Mouse (Mus musculus) forebrain, embryonic 11.5 days (tissue): ENCODE data around the gene Ssmem1. TPM values are rescaled to one million over a fixed set of nuclear protein-coding genes. Genes with fewer than 3 reads are reported as not detected.
A peak's percentile ranks its signal among the peaks of the same experiment; 100 is the strongest.

ENCODE experiments used
- ATAC-seq: fragments of 200-750 bp; cut with Nextera tagmentation; replicated peaks from 2 replicates; pipeline ENCODE4 v1.8.0; 2017; ENCODE audit warnings: moderate TSS enrichment; ENCODE audit not compliant: low FRiP score
- DNase-seq: peaks from one replicate; pipeline ENCODE4 v3.0.0-alpha.2; 2017; ENCODE audit warnings: low spot score
- H3K27ac ChIP-seq: fragments of 300-500 bp; sonication (generic); 2 replicates; pipeline ENCODE4 v1.5.1; 2014; ENCODE audit warnings: low read depth, low read length
- H3K27me3 ChIP-seq: fragments of 300-500 bp; sonication (generic); 2 replicates; pipeline ENCODE4 v1.6.1; 2014; ENCODE audit warnings: mild to moderate bottlenecking, low read length, mixed read lengths; ENCODE audit not compliant: control insufficient read depth, insufficient read depth
- H3K36me3 ChIP-seq: fragments of 300-500 bp; sonication (generic); 2 replicates; pipeline ENCODE4 v1.6.1; 2014; ENCODE audit warnings: mild to moderate bottlenecking, low read length, moderate library complexity, mixed read lengths; ENCODE audit not compliant: control insufficient read depth, insufficient read depth
- H3K4me1 ChIP-seq: fragments of 300-500 bp; sonication (generic); replicated peaks from 2 replicates; pipeline ENCODE4 v1.6.1; 2014; ENCODE audit warnings: low read length, mixed read lengths; ENCODE audit not compliant: control insufficient read depth, insufficient read depth
- H3K4me2 ChIP-seq: fragments of 300-500 bp; sonication (generic); 2 replicates; pipeline ENCODE4 v1.6.1; 2014; ENCODE audit warnings: low read depth, mild to moderate bottlenecking, low read length, moderate library complexity, mixed read lengths; ENCODE audit not compliant: severe bottlenecking
- H3K4me3 ChIP-seq: fragments of 300-500 bp; sonication (generic); 2 replicates; pipeline ENCODE4 v1.5.1; 2014; ENCODE audit warnings: low read depth, low read length
- H3K9ac ChIP-seq: fragments of 300-500 bp; sonication (generic); 2 replicates; pipeline ENCODE4 v1.6.1; 2014; ENCODE audit warnings: low read length
- H3K9me3 ChIP-seq: fragments of 300-500 bp; sonication (generic); 2 replicates; pipeline ENCODE4 v1.6.1; 2016; ENCODE audit warnings: low read length, mixed read lengths; ENCODE audit not compliant: control insufficient read depth
- WGBS: fragments of 180-500 bp; shearing (Covaris S2); extraction: QIAGEN DNeasy Blood & Tissue Kit; methylation state at CpG from one replicate; pipeline ENCODE4 v1.1.7; 2014; 5-methylcytosine and 5-hydroxymethylcytosine counted together
- polyA plus RNA-seq: library from polyadenylated mRNA; unstranded; fragments of >200 nt; fragmentation: Nextera tagmentation; extraction: Ambion mirVana; gene quantifications from 2 replicates; pipeline ENCODE4 v1.2.1, GENCODE M21; 2014

The Ssmem1 gene
- not detected in 2 replicates for polyA plus RNA-seq

- WGBS = under 1% methylated on average over 37 of the region's 37 CpGs
- peak within 1 kb of the TSS; percentile 77 for H3K4me2 ChIP-seq
- H3K9me3 ChIP-seq = no peaks in the 10 kb centered on the region
Measured at GRCm38 (mm10) chr6:30509265-30510239, at the start of gene Ssmem1, which contains the start of gene Tmem209. TSS of gene Ssmem1 (plus strand) at chr6:30509849. TSS of gene Tmem209 (minus strand) at chr6:30509783.

GRCm38 (mm10) chr6:30460750-30461446 is 48.8 kb upstream of the Ssmem1 start:
- Histone ChIP-seq H3K4me1 (peaks cover 26% of the 10 kb centered on the region; the same call in 1 of the 2 replicates), H3K36me3 (no peaks in the 10 kb centered on the region), H3K9ac (peak overlapping the region; percentile 81), H3K27me3 (no peaks in the 10 kb centered on the region), H3K9me3 (no peaks in the 10 kb centered on the region), H3K4me2 (peak overlapping the region; percentile 63; the same call in 1 of the 2 replicates), H3K4me3 (peak overlapping the region; percentile 4; the same call in 1 of the 2 replicates), H3K27ac (peak overlapping the region; percentile 99)
- ATAC-seq (peak; percentile 94), DNase-seq (peak; percentile 93)
- 9% methylated on average over 19 of the region's 19 CpGs for WGBS

More at GRCm38 (mm10) chr6:30509265-30510239, at the start of gene Ssmem1, which contains the start of gene Tmem209:
- Histone ChIP-seq H3K27me3 (no peaks in the 10 kb centered on the region), H3K36me3 (peaks cover 9% of the 10 kb centered on the region), H3K27ac (peak within 1 kb of the TSS; percentile 97), H3K4me3 (peak within 1 kb of the TSS; percentile 53), H3K9ac (peak within 1 kb of the TSS; percentile 95), H3K4me1 (peaks cover 9% of the 10 kb centered on the region; the same call in 1 of the 2 replicates)
- ATAC-seq (peak; percentile 97), DNase-seq (peak; percentile 100)

DNA sequence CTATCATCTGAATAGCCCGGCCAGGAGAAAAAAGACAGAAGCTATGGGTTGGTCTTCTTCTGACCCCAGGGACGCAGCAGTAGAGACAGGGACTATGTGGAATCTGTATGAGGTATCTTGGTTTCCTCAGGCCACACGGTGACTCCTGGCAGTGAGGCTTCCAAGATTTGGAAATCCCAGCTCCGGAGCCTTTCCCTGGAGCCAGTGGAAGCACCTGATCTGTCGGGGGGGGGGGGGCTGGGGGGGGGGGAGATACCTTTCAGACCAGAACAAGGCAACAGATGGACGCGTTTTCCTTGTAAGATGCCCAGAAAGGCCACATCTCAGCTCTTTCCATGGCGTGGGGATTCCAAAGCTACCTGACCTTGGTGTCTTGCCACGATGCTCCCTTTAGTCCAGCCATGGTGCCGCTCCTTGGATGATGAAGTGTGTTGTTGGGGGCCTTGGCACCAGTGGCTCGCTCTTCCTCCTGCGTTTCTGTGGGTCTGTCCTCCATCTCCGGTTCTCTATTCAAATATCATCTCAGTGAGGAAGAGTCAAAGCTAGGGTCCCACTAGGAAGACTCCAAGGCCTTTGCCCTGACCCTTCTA is 47.8 kb upstream of the Ssmem1 start:
- H3K4me3 ChIP-seq = no peak overlapping the region
- no peaks in the 10 kb centered on the region for H3K36me3 ChIP-seq
- DNase-seq = peak; percentile 47
- H3K27ac ChIP-seq = peak overlapping the region; percentile 99; the same call in 1 of the 2 replicates
- no peaks in the 10 kb centered on the region for H3K27me3 ChIP-seq
- H3K9ac ChIP-seq = peak overlapping the region; percentile 81; the same call in 1 of the 2 replicates
- no peak for ATAC-seq
- H3K9me3 ChIP-seq = no peaks in the 10 kb centered on the region
- H3K4me2 ChIP-seq = no peak overlapping the region
- peaks cover 26% of the 10 kb centered on the region; the same call in 1 of the 2 replicates for H3K4me1 ChIP-seq
- WGBS = 85% methylated on average over 13 of the region's 13 CpGs

- no peak overlapping the region for H3K9ac ChIP-seq
- no peak for ATAC-seq
- WGBS = 42% methylated on average over 7 of the region's 7 CpGs
- no peak for DNase-seq
- H3K4me1 ChIP-seq = peaks cover 26% of the 10 kb centered on the region; the same call in 1 of the 2 replicates
- H3K4me3 ChIP-seq = no peak overlapping the region
- no peak overlapping the region for H3K27ac ChIP-seq
- H3K36me3 ChIP-seq = no peaks in the 10 kb centered on the region
- no peaks in the 10 kb centered on the region for H3K9me3 ChIP-seq
- no peak overlapping the region for H3K4me2 ChIP-seq
- no peaks in the 10 kb centered on the region for H3K27me3 ChIP-seq
Measured at GRCm38 (mm10) chr6:30462822-30463221, 46.8 kb upstream of the Ssmem1 start.

DNA sequence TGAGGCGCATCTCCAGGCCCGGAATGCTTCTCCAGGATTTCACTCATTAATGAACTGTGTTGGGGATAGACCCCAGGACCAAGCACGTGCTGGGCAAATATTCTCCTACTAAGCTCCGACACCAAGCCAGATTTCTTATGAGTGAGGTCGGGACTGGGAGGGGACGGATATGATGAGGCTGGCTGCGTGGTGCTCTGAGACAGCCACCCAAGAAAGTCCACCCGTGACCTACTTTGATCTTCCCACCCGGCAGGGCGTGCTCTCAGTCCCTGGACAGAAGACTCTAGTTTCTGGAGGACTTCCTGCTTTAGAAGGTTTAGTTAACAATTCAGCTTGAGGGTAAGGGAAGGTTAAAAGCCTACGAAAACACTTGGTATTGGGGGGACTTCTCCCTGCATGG is 44.1 kb upstream of the Ssmem1 start:
- H3K27me3 ChIP-seq = no peaks in the 10 kb centered on the region
- H3K36me3 ChIP-seq = no peaks in the 10 kb centered on the region
- peaks cover 13% of the 10 kb centered on the region; the same call in 1 of the 2 replicates for H3K4me1 ChIP-seq
- H3K27ac ChIP-seq = no peak overlapping the region
- no peak overlapping the region for H3K4me2 ChIP-seq
- no peak overlapping the region for H3K4me3 ChIP-seq
- H3K9ac ChIP-seq = no peak overlapping the region
- no peak for ATAC-seq
- no peaks in the 10 kb centered on the region for H3K9me3 ChIP-seq
- no peak for DNase-seq
- WGBS = 90% methylated on average over 11 of the region's 11 CpGs

DNA sequence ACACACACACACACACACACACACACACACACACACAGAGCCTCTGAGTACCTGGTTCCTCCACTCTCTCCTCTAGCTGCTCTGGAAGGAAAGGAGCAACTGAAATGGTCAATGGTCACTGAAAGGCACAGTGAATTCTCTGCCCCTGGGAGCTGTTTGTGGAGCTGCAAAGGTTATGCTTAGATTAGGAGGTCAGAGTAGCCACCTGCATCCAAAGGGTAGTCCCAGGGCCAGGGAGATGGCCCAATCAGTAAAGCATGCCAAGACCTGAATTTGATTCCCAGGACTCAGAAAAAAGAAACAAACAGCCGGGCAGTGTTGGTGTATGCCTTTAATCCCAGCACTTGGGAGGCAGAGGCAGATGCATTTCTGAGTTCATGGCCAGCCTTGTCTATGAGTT is 41.6 kb upstream of the Ssmem1 start:
- Histone ChIP-seq H3K27me3 (no peaks in the 10 kb centered on the region), H3K9me3 (no peaks in the 10 kb centered on the region), H3K9ac (no peak overlapping the region), H3K4me3 (no peak overlapping the region), H3K36me3 (no peaks in the 10 kb centered on the region), H3K4me2 (no peak overlapping the region), H3K4me1 (peaks cover 3% of the 10 kb centered on the region; the same call in 1 of the 2 replicates), H3K27ac (no peak overlapping the region)
- ATAC-seq (no peak), DNase-seq (no peak)
- 83% methylated on average over 1 of the region's 1 CpGs for WGBS

DNA sequence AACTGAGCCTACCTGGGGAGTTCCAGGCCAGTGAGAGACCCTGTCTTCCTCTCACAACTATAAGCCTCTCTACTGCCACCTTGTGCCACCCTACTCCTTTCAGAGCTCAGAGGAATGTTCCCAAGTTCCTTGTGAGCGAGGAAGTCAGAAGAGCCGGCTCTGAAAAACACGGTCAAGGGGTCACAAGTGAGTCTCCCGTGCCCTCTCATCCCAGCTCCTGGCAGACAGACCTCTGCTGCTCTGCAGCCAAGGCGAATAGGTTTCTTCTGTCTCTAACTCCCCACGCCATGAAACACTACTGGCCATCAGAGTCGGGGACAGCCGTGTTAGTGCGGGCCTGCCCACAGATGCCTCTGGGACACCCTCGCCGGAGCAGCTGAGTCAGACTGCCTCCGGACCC is 41.0 kb upstream of the Ssmem1 start:
- no peak overlapping the region for H3K9ac ChIP-seq
- H3K27me3 ChIP-seq = no peaks in the 10 kb centered on the region
- peaks cover 3% of the 10 kb centered on the region; the same call in 1 of the 2 replicates for H3K4me1 ChIP-seq
- H3K4me3 ChIP-seq = no peak overlapping the region
- no peak overlapping the region for H3K27ac ChIP-seq
- ATAC-seq = no peak
- no peaks in the 10 kb centered on the region for H3K36me3 ChIP-seq
- 61% methylated on average over 12 of the region's 12 CpGs for WGBS
- no peak overlapping the region for H3K4me2 ChIP-seq
- DNase-seq = no peak
- H3K9me3 ChIP-seq = no peaks in the 10 kb centered on the region

- no peak overlapping the region for H3K4me3 ChIP-seq
- DNase-seq = no peak
- H3K27me3 ChIP-seq = no peaks in the 10 kb centered on the region
- peaks cover 2% of the 10 kb centered on the region; the same call in 1 of the 2 replicates for H3K4me1 ChIP-seq
- no peak overlapping the region for H3K4me2 ChIP-seq
- no peak overlapping the region for H3K27ac ChIP-seq
- no peak overlapping the region for H3K9ac ChIP-seq
- H3K9me3 ChIP-seq = no peaks in the 10 kb centered on the region
- ATAC-seq = no peak
- no peaks in the 10 kb centered on the region for H3K36me3 ChIP-seq
- 88% methylated on average over 12 of the region's 12 CpGs for WGBS
Measured at GRCm38 (mm10) chr6:30469370-30469769, 40.3 kb upstream of the Ssmem1 start.
